Mouse (Mus musculus) spleen, adult 2 months (tissue): Measurements from ENCODE around the gene Cbl. TPM values are rescaled to one million over a fixed set of nuclear protein-coding genes. Genes with fewer than 3 reads are reported as not detected.
"Not testable (repeated sequence)": the region's sequence is repeated elsewhere in the genome, so short reads cannot be mapped to it uniquely, and the experiment has no call there.

Experiments
- DNase-seq, 2 experiments: peaks; one replicate each; pipeline versions ENCODE4 v3.0.0 to v3.0.0-alpha.2; 2012 to 2021; ENCODE audit warnings: low spot score in 2 of 2, low read depth in 1 of 2
- H3K27ac ChIP-seq: fragments of 200-500 bp; 2 replicates; pipeline ENCODE4 v1.5.1; 2012; ENCODE audit warnings: low read length, inconsistent platforms; ENCODE audit not compliant: insufficient read depth
- H3K27me3 ChIP-seq: fragments of 200-500 bp; 2 replicates; pipeline ENCODE4 v1.6.1; 2012; ENCODE audit warnings: mild to moderate bottlenecking, moderate library complexity, low read length, inconsistent platforms; ENCODE audit not compliant: control insufficient read depth, insufficient read depth
- H3K36me3 ChIP-seq: fragments of 200-500 bp; 2 replicates; pipeline ENCODE4 v1.6.1; 2012; ENCODE audit warnings: mild to moderate bottlenecking, low read length, inconsistent platforms; ENCODE audit not compliant: control insufficient read depth, insufficient read depth
- H3K4me1 ChIP-seq: fragments of 200-500 bp; 2 replicates; pipeline ENCODE4 v1.6.1; 2011; ENCODE audit warnings: inconsistent platforms; ENCODE audit not compliant: control insufficient read depth, insufficient read depth, insufficient read length
- H3K4me3 ChIP-seq: fragments of 200-500 bp; 2 replicates; pipeline ENCODE4 v1.5.1; 2011; ENCODE audit warnings: mild to moderate bottlenecking, inconsistent platforms; ENCODE audit not compliant: insufficient read depth, insufficient read length; ENCODE audit errors: extremely low read depth
- CTCF ChIP-seq: fragments of 200-500 bp; IDR thresholded peaks from 2 replicates; pipeline ENCODE4 v1.5.1; 2011; ENCODE audit warnings: mild to moderate bottlenecking, inconsistent platforms; ENCODE audit not compliant: insufficient read depth, insufficient read length, insufficient replicate concordance; ENCODE audit errors: extremely low read depth
- POLR2A ChIP-seq: fragments of 200-500 bp; IDR thresholded peaks from 2 replicates; pipeline ENCODE4 v1.6.1; 2011; ENCODE audit warnings: low read depth, low read length, inconsistent platforms
- WGBS: fragments of 180-500 bp; shearing (Covaris S2); methylation state at CpG from one replicate; pipeline ENCODE4 v1.1.7; 2018; 5-methylcytosine and 5-hydroxymethylcytosine counted together
- polyA plus RNA-seq: library from polyadenylated mRNA; depleted of rRNA; stranded (reverse); fragments of >200 nt; gene quantifications from 2 replicates; pipeline ENCODE4 v1.2.3, GENCODE M21; 2012

Cbl gene
- polyA plus RNA-seq, 1 experiment = 16.1 TPM

GRCm38 (mm10) chr9:44119948-44120465 lies 113.8 kb downstream of the Cbl start:
- 81% methylated on average over 8 of the region's 8 CpGs for WGBS
- no peak overlapping the region for H3K27ac ChIP-seq
- H3K4me3 ChIP-seq = no peak overlapping the region
- no peaks in the 10 kb centered on the region for H3K27me3 ChIP-seq
- no peak for TF ChIP-seq CTCF
- no peak for TF ChIP-seq POLR2A
- DNase-seq = no peak
- no peaks in the 10 kb centered on the region for H3K36me3 ChIP-seq
- H3K4me1 ChIP-seq = no peaks in the 10 kb centered on the region; the same call in 1 of the 2 replicates

GRCm38 (mm10) chr9:44119011-44119410 lies 114.8 kb downstream of the Cbl start:
- H3K4me3 ChIP-seq = no peak overlapping the region
- no peak overlapping the region for H3K27ac ChIP-seq
- H3K27me3 ChIP-seq = no peaks in the 10 kb centered on the region
- peak in 1 of 2 experiments; percentile 36 for DNase-seq
- no peaks in the 10 kb centered on the region; the same call in 1 of the 2 replicates for H3K4me1 ChIP-seq
- TF ChIP-seq POLR2A (no peak), CTCF (peak; percentile 55; the same call in 1 of the 2 replicates)
- no peaks in the 10 kb centered on the region for H3K36me3 ChIP-seq
- 56% methylated on average over 5 of the region's 5 CpGs for WGBS

- H3K4me1 ChIP-seq = no peaks in the 10 kb centered on the region; the same call in 1 of the 2 replicates
- no peaks in the 10 kb centered on the region for H3K36me3 ChIP-seq
- WGBS = 91% methylated on average over 4 of the region's 4 CpGs
- no peak overlapping the region for H3K4me3 ChIP-seq
- no peak overlapping the region for H3K27ac ChIP-seq
- TF ChIP-seq CTCF (no peak), POLR2A (no peak)
- no peaks in the 10 kb centered on the region for H3K27me3 ChIP-seq
- no peak for DNase-seq
These were observed 117.7 kb downstream of the Cbl start for GRCm38 (mm10) chr9:44116182-44116581.

GRCm38 (mm10) chr9:44115599-44115998 lies 118.2 kb downstream of the Cbl start:
- no peak for DNase-seq
- Histone ChIP-seq H3K27ac (no peak overlapping the region), H3K4me3 (no peak overlapping the region), H3K4me1 (no peaks in the 10 kb centered on the region; the same call in 1 of the 2 replicates), H3K36me3 (no peaks in the 10 kb centered on the region), H3K27me3 (no peaks in the 10 kb centered on the region)
- TF ChIP-seq POLR2A = no peak
- TF ChIP-seq CTCF = no peak
- 69% methylated on average over 9 of the region's 9 CpGs for WGBS

- Histone ChIP-seq H3K27me3 (no peaks in the 10 kb centered on the region), H3K4me3 (no peak overlapping the region), H3K36me3 (no peaks in the 10 kb centered on the region), H3K4me1 (no peaks in the 10 kb centered on the region; the same call in 1 of the 2 replicates), H3K27ac (no peak overlapping the region)
- no peak for DNase-seq
- 91% methylated on average over 2 of the region's 2 CpGs for WGBS
- TF ChIP-seq POLR2A = no peak
- TF ChIP-seq CTCF = no peak
These were observed 119.4 kb downstream of the Cbl start for GRCm38 (mm10) chr9:44114453-44114852.

GRCm38 (mm10) chr9:44113105-44113789 lies 120.6 kb downstream of the Cbl start, which contains the start of the genes Gm49380 and Rnf26:
Gene Gm49380, minus strand, starts transcription at chr9:44113500.
Gene Rnf26, minus strand, starts transcription at chr9:44113517.
- Histone ChIP-seq H3K27ac (no peak within 1 kb of the TSS), H3K4me3 (peak within 1 kb of the TSS; percentile 74), H3K27me3 (no peaks in the 10 kb centered on the region), H3K4me1 (no peaks in the 10 kb centered on the region; the same call in 1 of the 2 replicates), H3K36me3 (no peaks in the 10 kb centered on the region; the same call in 1 of the 2 replicates)
- DNase-seq = peak; percentile 95 to 98
- WGBS = under 1% methylated on average over 51 of the region's 51 CpGs
- TF ChIP-seq CTCF (no peak), POLR2A (peak; percentile 42; the same call in 1 of the 2 replicates)

GRCm38 (mm10) chr9:44111909-44112308 lies 121.9 kb downstream of the Cbl start:
- H3K27ac ChIP-seq, DNase-seq, H3K36me3 ChIP-seq, H3K4me1 ChIP-seq, H3K27me3 ChIP-seq, H3K4me3 ChIP-seq: not testable (repeated sequence)
- WGBS = 74% methylated on average over 9 of the region's 12 CpGs
